Mouse (Mus musculus): ENCODE measurements at regions not wholly inside any gene's neighbourhood (a gene's known extent, or its start where the extent isn't known, plus 50 kb on each side); places are given as distances from the start of the nearest gene placed in this dataset.
"Not testable (repeated sequence)": the region's sequence is repeated elsewhere in the genome, so short reads cannot be mapped to it uniquely, and the experiment has no call there.

DNA sequence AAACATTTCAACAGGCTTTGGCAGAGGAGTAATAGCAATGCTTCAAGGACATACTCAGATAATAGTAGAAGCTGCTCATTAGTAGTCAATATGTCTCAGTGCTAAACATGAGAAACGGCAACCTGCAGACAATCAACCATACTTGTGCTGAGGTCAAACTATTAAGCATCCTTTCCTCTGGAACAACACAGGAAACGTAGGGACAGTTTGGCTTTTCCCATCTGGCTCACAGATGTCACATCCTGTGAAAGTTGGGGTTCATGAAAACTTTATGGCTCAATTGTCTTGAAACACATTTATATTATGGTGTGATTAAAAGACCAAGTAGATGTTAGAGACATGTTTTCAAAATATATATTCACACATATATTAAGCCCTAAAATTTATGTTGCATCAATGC is 120.4 kb downstream of the Pcdh18 start:
- Histone ChIP-seq H3K27ac (replicated peaks) (no peak overlapping the region), H3K4me3 (no peak overlapping the region), H3K36me3 (no peaks in the 10 kb centered on the region), H3K4me1 (peaks cover 6% of the 10 kb centered on the region), H3K9me3 (replicated peaks) (no peaks in the 10 kb centered on the region), H3K27me3 (ENCODE audit: low read depth, poor library complexity, severe bottlenecking) (no peaks in the 10 kb centered on the region)
- no peak for DNase-seq (ENCODE audit: low spot score)
- 75% methylated on average over 2 of the region's 2 CpGs for WGBS

DNA sequence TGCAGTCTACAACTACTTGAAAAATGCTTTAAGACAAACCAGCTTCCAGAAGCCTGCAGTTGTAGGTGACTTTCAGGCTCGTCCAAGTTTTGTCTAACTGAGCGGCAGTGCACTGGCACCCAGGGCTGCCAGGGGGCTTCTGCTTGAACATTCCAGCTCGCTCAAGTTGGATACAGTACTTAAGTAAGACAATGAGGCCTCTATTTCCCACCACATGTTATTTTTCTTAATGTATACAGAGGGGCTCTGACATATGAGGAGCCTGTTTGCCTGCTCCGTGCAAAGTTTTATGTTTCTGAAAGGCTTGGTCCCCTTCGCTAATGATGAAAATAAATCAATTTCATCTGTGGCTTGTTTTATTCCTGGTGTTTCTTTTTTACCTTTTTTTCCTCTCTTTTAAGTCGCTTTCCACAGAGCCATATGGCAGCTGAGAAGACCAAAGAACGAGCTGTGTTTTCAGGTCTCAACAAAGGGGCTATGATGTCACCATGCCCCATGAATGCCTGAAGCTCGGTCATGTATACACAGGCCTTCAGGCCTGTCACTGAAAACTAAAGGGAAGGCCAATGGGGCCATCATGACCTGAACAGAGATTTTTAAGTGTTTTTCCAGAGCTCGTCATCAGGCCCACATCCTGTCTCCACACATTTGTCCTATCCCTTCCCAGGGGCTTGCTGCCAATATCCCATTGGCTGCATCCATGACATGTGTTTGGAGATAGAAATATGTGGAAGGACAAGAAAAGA is 164.2 kb downstream of the Pcdh18 start:
- WGBS, result 54% methylated on average over 9 of the region's 9 CpGs
- Histone ChIP-seq H3K27me3 (ENCODE audit: low read depth, poor library complexity, severe bottlenecking) (peaks cover 5% of the 10 kb centered on the region), H3K36me3 (no peaks in the 10 kb centered on the region), H3K4me1 (peaks cover 14% of the 10 kb centered on the region), H3K9me3 (replicated peaks) (no peaks in the 10 kb centered on the region), H3K4me3 (no peak overlapping the region), H3K27ac (replicated peaks) (peak overlapping the region; percentile 69)
- DNase-seq (ENCODE audit: low spot score), result peak; percentile 14

DNA sequence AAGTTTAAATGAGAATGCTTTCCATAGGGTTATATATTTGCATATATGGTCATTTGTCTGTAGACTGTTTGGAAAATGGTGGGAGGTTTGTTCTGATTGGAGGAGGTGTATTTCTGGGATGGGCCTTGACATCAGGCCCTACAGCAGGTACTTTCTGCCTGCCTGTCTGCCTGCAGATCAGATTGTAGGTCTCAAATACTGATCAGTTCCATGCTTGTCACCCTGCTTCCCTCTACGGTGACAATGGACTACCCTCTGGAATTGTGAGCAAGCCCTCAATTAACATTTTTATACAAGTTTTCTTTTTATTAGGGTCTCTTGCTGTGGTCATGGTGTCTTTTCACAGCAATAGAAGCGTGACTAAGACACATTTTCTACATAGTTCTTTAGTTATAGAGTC is 166.9 kb downstream of the Pcdh18 start:
- Histone ChIP-seq H3K36me3 (no peaks in the 10 kb centered on the region), H3K27ac (replicated peaks) (no peak overlapping the region), H3K4me1 (peaks cover 14% of the 10 kb centered on the region), H3K27me3 (ENCODE audit: low read depth, poor library complexity, severe bottlenecking) (peaks cover 5% of the 10 kb centered on the region), H3K4me3 (no peak overlapping the region), H3K9me3 (replicated peaks) (no peaks in the 10 kb centered on the region)
- WGBS, result 58% methylated on average over 2 of the region's 2 CpGs
- no peak for DNase-seq (ENCODE audit: low spot score)

DNA sequence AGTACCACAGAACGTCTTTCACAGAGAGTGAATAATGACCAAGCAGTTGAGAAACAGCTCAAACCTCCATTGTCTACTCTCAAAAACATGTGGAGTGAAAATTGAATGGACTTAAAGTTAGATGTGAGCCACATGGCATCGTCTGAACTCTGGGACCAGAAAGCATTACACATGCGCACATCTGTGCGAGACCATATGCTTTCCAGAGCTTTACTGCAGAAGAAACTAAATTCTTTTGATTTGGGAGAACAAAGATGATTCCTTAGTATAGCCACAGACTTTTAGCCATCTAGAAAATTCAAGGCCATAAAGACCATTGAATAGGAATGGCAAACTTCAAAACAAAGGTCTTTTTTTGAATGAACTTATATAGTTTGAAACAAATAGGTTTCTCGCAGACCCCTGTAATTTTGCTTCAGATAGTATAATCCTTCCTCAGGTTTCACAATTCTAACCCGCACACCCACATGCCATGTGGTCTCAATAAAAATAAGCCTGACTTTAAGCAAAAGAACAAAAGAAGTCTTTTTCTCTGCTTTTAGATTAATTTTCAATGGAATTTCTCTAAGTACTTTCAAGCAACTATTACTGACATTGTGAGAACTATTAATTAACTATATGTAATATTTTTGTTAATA is 170.5 kb downstream of the Pcdh18 start:
- Histone ChIP-seq H3K4me3 (no peak overlapping the region), H3K27me3 (ENCODE audit: low read depth, poor library complexity, severe bottlenecking) (peaks cover 5% of the 10 kb centered on the region), H3K9me3 (replicated peaks) (no peaks in the 10 kb centered on the region), H3K4me1 (peaks cover 5% of the 10 kb centered on the region), H3K36me3 (no peaks in the 10 kb centered on the region), H3K27ac (replicated peaks) (no peak overlapping the region)
- 76% methylated on average over 6 of the region's 6 CpGs for WGBS
- DNase-seq (ENCODE audit: low spot score), result no peak

DNA sequence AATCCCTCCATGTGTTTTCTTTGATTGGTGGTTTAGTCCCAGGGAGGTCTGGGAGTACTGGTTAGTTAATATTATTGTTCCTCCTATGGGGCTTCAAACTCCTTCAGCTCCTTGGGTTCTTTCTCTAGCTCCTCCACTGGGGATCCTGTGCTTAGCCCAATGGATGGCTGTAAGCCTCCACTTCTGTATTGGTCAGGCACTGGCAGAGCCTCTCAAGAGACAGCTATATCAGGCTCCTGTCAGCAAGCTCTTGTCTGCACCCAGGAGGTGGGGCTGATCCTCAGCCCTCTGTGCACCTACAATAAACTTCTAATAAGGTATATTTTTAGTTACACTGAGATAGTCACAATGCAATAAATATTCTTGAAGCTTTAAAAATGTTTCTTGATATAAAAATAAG is 171.2 kb downstream of the Pcdh18 start:
- H3K27ac ChIP-seq (replicated peaks); DNase-seq (ENCODE audit: low spot score); H3K4me1 ChIP-seq; H3K9me3 ChIP-seq (replicated peaks); H3K27me3 ChIP-seq (ENCODE audit: low read depth, poor library complexity, severe bottlenecking); H3K36me3 ChIP-seq; H3K4me3 ChIP-seq: not testable (repeated sequence)

DNA sequence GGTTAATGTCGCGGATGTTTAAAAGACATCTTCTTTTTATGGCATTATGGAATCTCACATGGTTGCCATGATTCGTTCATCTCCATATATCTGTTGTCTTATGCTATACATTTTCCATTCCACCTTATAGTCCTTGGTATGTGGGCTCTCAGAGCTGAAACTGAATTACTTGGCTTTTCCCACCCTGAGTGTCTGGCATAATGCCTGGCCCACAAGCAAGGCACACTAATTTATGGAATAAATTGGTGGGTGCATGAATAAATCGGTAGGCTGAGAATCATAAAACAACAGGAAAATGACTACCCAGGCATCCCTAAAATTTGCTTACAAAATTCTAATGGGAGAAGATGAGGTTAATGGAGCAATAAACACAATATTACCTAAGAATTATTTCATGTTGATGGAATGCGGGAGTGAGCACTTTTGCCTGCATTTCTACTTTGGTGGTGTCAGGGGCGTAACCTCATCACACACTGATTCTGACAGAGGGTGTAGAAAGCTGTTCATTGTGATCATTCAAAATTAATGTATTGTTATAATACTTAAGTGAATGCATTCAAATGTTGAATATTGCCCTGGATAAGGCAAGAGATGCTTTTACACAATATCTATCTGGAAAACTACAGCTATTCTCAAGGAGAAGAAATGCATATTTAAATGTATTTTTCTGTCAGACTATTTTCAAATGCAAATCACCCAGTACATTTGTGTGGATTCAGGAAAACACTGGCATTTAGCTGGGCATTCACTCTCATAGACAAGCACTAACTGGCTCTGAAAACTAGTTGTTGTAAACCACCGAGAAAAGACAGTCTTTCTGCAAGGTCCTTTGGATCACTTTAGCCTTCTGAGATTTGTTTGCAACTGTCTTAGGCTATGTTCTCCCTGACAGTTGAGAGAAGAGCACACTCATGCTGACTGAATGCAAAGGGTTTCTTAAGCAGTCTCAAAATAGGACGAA is 190.1 kb downstream of the Pcdh18 start:
- DNase-seq (ENCODE audit: low spot score), result no peak
- H3K27ac ChIP-seq (replicated peaks), result no peak overlapping the region
- no peaks in the 10 kb centered on the region for H3K27me3 ChIP-seq (ENCODE audit: low read depth, poor library complexity, severe bottlenecking)
- 90% methylated on average over 8 of the region's 8 CpGs for WGBS
- no peak overlapping the region for H3K4me3 ChIP-seq
- no peaks in the 10 kb centered on the region for H3K9me3 ChIP-seq (replicated peaks)
- no peaks in the 10 kb centered on the region for H3K36me3 ChIP-seq
- H3K4me1 ChIP-seq, result no peaks in the 10 kb centered on the region

DNA sequence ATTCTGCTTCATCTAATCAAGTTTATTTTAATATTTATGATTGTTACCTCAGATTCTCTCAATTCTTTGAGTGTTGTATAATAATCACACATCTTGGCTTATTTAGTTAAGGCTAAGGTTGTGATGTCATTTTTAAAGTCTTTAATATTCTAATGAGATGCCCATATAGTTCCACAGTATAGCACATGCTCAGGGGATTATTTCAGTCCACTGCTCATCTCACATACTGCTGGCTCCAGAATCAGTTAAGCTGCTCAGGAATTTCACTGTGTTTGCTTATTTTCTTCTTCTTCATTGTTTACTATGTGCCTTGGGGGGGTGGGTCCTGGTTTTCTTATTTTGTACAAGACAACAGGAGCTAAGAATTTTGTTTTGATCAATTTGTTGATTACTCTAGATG is 229.5 kb downstream of the Pcdh18 start:
- H3K4me1 ChIP-seq, result no peaks in the 10 kb centered on the region
- H3K9me3 ChIP-seq (replicated peaks), result no peaks in the 10 kb centered on the region
- no peaks in the 10 kb centered on the region for H3K36me3 ChIP-seq
- H3K4me3 ChIP-seq, result no peak overlapping the region
- no peaks in the 10 kb centered on the region for H3K27me3 ChIP-seq (ENCODE audit: low read depth, poor library complexity, severe bottlenecking)
- no peak overlapping the region for H3K27ac ChIP-seq (replicated peaks)
- no peak for DNase-seq (ENCODE audit: low spot score)

DNA sequence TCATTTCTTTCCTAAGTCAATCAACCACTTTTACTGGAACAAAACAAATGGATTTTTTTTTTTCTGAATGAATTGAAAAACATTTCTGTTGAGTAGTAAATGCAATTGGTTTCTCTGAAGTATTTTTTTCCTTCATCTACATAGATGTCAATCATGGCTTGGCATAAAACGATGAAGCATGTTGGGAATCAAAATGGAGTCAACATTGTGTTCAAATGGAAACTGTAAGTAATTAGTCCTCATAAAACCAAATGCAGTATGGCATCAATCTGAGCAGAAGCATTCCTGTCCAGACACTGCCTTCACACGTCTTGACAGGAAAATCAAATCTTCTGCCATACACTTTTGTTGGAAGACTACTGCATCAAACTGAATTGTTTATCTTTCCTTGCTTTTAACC is 237.0 kb downstream of the Pcdh18 start:
- Histone ChIP-seq H3K27me3 (ENCODE audit: low read depth, poor library complexity, severe bottlenecking) (no peaks in the 10 kb centered on the region), H3K4me1 (no peaks in the 10 kb centered on the region), H3K36me3 (no peaks in the 10 kb centered on the region), H3K27ac (replicated peaks) (no peak overlapping the region), H3K4me3 (no peak overlapping the region), H3K9me3 (replicated peaks) (no peaks in the 10 kb centered on the region)
- no peak for DNase-seq (ENCODE audit: low spot score)
- 94% methylated on average over 2 of the region's 2 CpGs for WGBS

DNA sequence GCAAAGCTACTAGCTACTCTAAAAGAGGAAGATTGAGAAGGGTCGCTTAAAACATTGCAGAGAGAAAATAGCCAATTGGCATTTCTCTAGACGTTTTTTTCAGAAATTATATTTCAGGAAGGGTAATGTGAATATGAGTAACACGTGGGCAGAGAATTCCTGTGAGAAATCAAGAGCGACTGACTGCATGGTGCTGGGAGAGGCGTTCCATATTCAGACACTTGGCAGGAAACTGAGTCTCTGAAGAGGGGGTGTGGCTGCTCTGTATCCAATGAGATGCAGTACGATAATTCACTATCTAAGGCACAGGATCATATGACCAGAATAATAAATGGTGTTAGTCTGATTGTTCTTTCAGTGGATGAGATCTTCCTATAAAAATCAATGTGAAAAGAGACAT is 252.5 kb downstream of the Pcdh18 start:
- no peaks in the 10 kb centered on the region for H3K36me3 ChIP-seq
- 83% methylated on average over 6 of the region's 6 CpGs for WGBS
- H3K4me1 ChIP-seq, result no peaks in the 10 kb centered on the region
- H3K27ac ChIP-seq (replicated peaks), result no peak overlapping the region
- DNase-seq (ENCODE audit: low spot score), result no peak
- H3K9me3 ChIP-seq (replicated peaks), result no peaks in the 10 kb centered on the region
- no peak overlapping the region for H3K4me3 ChIP-seq
- no peaks in the 10 kb centered on the region for H3K27me3 ChIP-seq (ENCODE audit: low read depth, poor library complexity, severe bottlenecking)

DNA sequence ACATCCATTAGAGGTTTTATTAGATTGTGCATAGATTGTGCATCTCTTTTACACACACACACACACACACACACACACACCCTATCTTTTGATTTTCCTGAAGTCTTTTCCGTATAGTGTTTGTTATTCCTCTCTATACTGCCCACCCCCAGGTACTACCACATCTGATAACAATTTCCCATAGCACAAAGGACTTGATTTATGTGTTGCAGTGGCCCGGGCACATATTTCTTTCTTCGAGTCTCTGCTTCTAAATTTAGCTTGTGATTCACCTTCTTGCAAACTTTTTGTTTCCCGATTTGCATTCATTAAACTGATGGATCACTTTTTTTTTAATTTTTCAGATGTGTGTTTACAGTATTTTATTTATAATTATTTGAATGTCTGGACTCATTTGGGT is 254.8 kb downstream of the Pcdh18 start:
- Histone ChIP-seq H3K27ac (replicated peaks) (no peak overlapping the region), H3K4me3 (no peak overlapping the region), H3K9me3 (replicated peaks) (no peaks in the 10 kb centered on the region), H3K27me3 (ENCODE audit: low read depth, poor library complexity, severe bottlenecking) (no peaks in the 10 kb centered on the region), H3K36me3 (no peaks in the 10 kb centered on the region), H3K4me1 (no peaks in the 10 kb centered on the region)
- DNase-seq (ENCODE audit: low spot score), result no peak
- WGBS, result 73% methylated on average over 4 of the region's 4 CpGs

DNA sequence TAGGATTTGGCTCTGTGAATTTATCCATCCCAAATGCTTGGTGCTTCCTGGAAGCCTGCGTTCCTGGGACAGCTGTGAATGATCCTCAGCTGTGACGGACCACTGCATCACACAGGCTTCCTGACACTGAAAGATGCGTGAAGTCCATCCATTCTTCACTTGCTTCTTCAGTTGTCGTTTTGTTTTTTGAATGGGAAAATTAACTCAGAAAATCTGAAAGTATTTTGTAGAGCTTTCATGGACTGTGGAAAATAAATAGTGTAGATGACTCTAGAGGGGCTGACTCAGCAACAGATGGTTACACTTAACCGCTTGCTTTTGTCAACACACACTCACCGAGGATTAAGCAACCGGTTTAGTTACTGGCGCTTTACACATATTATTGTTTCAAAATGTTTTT is 272.0 kb downstream of the Pcdh18 start:
- Histone ChIP-seq H3K27me3 (ENCODE audit: low read depth, poor library complexity, severe bottlenecking) (no peaks in the 10 kb centered on the region), H3K4me3 (no peak overlapping the region), H3K4me1 (no peaks in the 10 kb centered on the region), H3K9me3 (replicated peaks) (no peaks in the 10 kb centered on the region), H3K27ac (replicated peaks) (no peak overlapping the region), H3K36me3 (no peaks in the 10 kb centered on the region)
- WGBS, result 80% methylated on average over 8 of the region's 8 CpGs
- no peak for DNase-seq (ENCODE audit: low spot score)
